ENCODE assay signal across 8 mouse cellular contexts in the genomic region with DNA sequence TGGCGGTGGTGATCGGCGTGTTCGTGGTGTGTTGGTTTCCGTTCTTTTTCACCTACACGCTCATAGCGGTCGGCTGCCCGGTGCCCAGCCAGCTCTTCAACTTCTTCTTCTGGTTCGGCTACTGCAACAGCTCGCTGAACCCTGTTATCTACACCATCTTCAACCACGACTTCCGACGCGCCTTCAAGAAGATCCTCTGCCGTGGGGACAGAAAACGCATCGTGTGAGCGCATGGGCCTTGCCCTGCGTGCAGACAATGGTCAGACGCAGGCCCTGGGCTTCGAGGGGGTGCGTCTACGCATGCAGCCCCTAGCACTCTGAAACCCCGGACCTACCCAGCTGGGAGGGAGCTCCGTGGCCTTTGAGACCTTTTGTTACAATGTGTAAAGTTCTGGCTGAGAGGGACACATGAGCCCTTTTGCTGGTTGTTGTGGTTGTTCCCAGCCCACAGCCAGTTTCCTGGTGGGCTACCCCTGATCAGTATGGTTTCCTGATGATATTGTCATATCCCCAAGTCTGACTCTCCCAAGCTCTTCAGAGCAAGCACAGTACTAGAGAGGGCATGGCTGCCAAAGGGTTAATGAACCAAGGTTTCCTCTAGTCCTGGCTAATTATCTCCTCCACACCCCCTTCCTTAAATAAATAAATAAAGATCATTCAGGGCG. TPM values are rescaled to one million over a fixed set of nuclear protein-coding genes. Genes with fewer than 3 reads are reported as not detected.
A peak's percentile ranks its signal among the peaks of the same experiment; 100 is the strongest.
DNase-seq lines count a peak whose midpoint lies in the region; ATAC-seq and TF ChIP-seq lines count a peak whose summit lies in the region.

No protein-coding gene starts in this region.

- peak overlapping the region; percentile 63 for H3K4me3 ChIP-seq in left cerebral cortex, adult 2 months
- peak overlapping the region; percentile 39 for H3K4me3 ChIP-seq in cortical plate, adult 2 months (ENCODE audit: insufficient read depth, low read length)
- peak overlapping the region; percentile 64 for H3K4me3 ChIP-seq in hindbrain, postnatal 0 days (ENCODE audit: low read length)
- H3K4me3 ChIP-seq in midbrain, embryonic 15.5 days, result peak overlapping the region; percentile 59

- H3K4me1 ChIP-seq in cortical plate, adult 2 months (ENCODE audit: control insufficient read depth, insufficient read depth, low read length), result no peaks in the 10 kb centered on the region
- 0 out of 2 replicates have a peak, but pooled peaks cover 6% of the 10 kb centered on the region for H3K4me1 ChIP-seq in hindbrain, postnatal 0 days (ENCODE audit: insufficient read depth, low read length)
- H3K4me1 ChIP-seq in midbrain, embryonic 15.5 days, result peaks cover 38% of the 10 kb centered on the region

- no peak for DNase-seq in left cerebral cortex, adult 2 months (ENCODE audit: extremely low spot score in 1 of 2, low spot score in 2 of 2)
- DNase-seq in left cerebral cortex, postnatal 36 days (ENCODE audit: low spot score in 2 of 2), result no peak
- DNase-seq in hindbrain, postnatal 0 days (ENCODE audit: low spot score), result peak; percentile 21
- no peak for DNase-seq in Muller cell, postnatal 12 days (ENCODE audit: inconsistent ontology term)
- DNase-seq in layer of hippocampus, adult 8-10 months (ENCODE audit: low spot score in 2 of 2), result no peak
- DNase-seq in spleen, adult 12 weeks (ENCODE audit: low spot score), result no peak

- WGBS in hindbrain, postnatal 0 days, result 5% methylated on average over 27 of the region's 27 CpGs
- 2% methylated on average over 27 of the region's 27 CpGs for WGBS in midbrain, embryonic 15.5 days

- H3K9ac ChIP-seq in hindbrain, postnatal 0 days (replicated peaks; ENCODE audit: low read length), result peak overlapping the region; percentile 60
- H3K9ac ChIP-seq in midbrain, embryonic 15.5 days, result peak overlapping the region; percentile 54; the same call in 1 of the 2 replicates

- peaks cover 6% of the 10 kb centered on the region; the same call in 1 of the 2 replicates for H3K27me3 ChIP-seq in hindbrain, postnatal 0 days (ENCODE audit: insufficient read depth, low read length)
- H3K27me3 ChIP-seq in midbrain, embryonic 15.5 days (replicated peaks), result peaks cover 33% of the 10 kb centered on the region

- H3K4me2 ChIP-seq in hindbrain, postnatal 0 days (ENCODE audit: low read depth, low read length), result peak overlapping the region; percentile 98
- H3K4me2 ChIP-seq in midbrain, embryonic 15.5 days, result peak overlapping the region; percentile 93

- TF ChIP-seq CTCF in left cerebral cortex, adult 2 months (IDR thresholded peaks at IDR 0.05), result no peak
- no peak for TF ChIP-seq CTCF in cortical plate, adult 2 months (IDR thresholded peaks at IDR 0.05; ENCODE audit: extremely low read depth, insufficient read depth, low read length)
- no peak for TF ChIP-seq CTCF in hindbrain, postnatal 0 days (IDR thresholded peaks at IDR 0.05; ENCODE audit: low read depth)

- H3K36me3 ChIP-seq in hindbrain, postnatal 0 days (ENCODE audit: insufficient read depth, low read length), result no peaks in the 10 kb centered on the region
- no peaks in the 10 kb centered on the region for H3K36me3 ChIP-seq in midbrain, embryonic 15.5 days (replicated peaks)

- no peak for ATAC-seq in hindbrain, postnatal 0 days
- ATAC-seq in midbrain, embryonic 15.5 days (replicated peaks), result no peak

- TF ChIP-seq POLR2A in cortical plate, adult 2 months (IDR thresholded peaks at IDR 0.05; ENCODE audit: extremely low read depth, insufficient read depth, low read length), result no peak

- intact Hi-C loops in left cerebral cortex, adult 2 months (cut with DNase I), result loop anchor here (10.0 kb wide), 1 partner anchor 727 kb away; no protein-coding TSS in a partner anchor
- intact Hi-C loops in left cerebral cortex, postnatal 36 days (cut with DNase I), result loop anchor here (5.0 to 10.0 kb wide), 2 partner anchors 127 to 1160 kb away; no protein-coding TSS in a partner anchor

- no peak overlapping the region for H3K27ac ChIP-seq in left cerebral cortex, adult 2 months
- H3K27ac ChIP-seq in cortical plate, adult 2 months (ENCODE audit: insufficient read depth, low read length), result no peak overlapping the region
- no peak overlapping the region for H3K27ac ChIP-seq in hindbrain, postnatal 0 days
- no peak overlapping the region for H3K27ac ChIP-seq in midbrain, embryonic 15.5 days

- H3K9me3 ChIP-seq in hindbrain, postnatal 0 days (ENCODE audit: low read length), result no peaks in the 10 kb centered on the region
- H3K9me3 ChIP-seq in midbrain, embryonic 15.5 days, result no peaks in the 10 kb centered on the region

RNA-seq across cellular contexts. Expression of a gene that starts 3.6 kb away (rescaled TPM):
- 10 to 100 TPM; 17.5 to 18.8 TPM for total RNA-seq in left cerebral cortex, adult 2 months (2021)
- total RNA-seq in left cerebral cortex, postnatal 36 days (2021), result 10 to 100 TPM; 20.0 to 23.3 TPM
- polyA plus RNA-seq in cortical plate, adult 2 months (2012; rRNA removed), result 10.6 and 10.7 TPM in 2 replicates
- 34.4 and 35.3 TPM in 2 replicates for total RNA-seq in hindbrain, postnatal 0 days (2014; rRNA removed)
- 3.8 and 4.2 TPM in 2 replicates for polyA plus RNA-seq in hindbrain, postnatal 0 days (2015; fragmentation: Nextera tagmentation; extraction: Ambion mirVana)
- polyA plus RNA-seq in midbrain, embryonic 15.5 days (2015; fragmentation: Nextera tagmentation; extraction: Ambion mirVana), result 3.2 and 3.7 TPM in 2 replicates
- 10 to 100 TPM; 10.8 to 13.9 (median 13.1) TPM for total RNA-seq in layer of hippocampus, adult 8-10 months (2022)
